Mouse (Mus musculus): ENCODE measurements around the gene Drd4. TPM values are rescaled to one million over a fixed set of nuclear protein-coding genes. Genes with fewer than 3 reads are reported as not detected.

Gene Drd4
- polyA plus RNA-seq, 1 experiment from 2014 or later, result 0.15 TPM

- H3K27ac ChIP-seq (ENCODE audit: poor library complexity, severe bottlenecking), result no peak overlapping the region
- no peaks in the 10 kb centered on the region for H3K9me3 ChIP-seq (replicated peaks)
- no peak overlapping the region for H3K4me3 ChIP-seq
- peaks cover 3% of the 10 kb centered on the region; the same call in 1 of the 2 replicates for H3K36me3 ChIP-seq
- peaks cover 9% of the 10 kb centered on the region; the same call in 1 of the 2 replicates for H3K27me3 ChIP-seq (replicated peaks)
- 64% methylated on average over 14 of the region's 14 CpGs for WGBS
- H3K4me1 ChIP-seq (replicated peaks), result peaks cover 8% of the 10 kb centered on the region
- ATAC-seq (ENCODE audit: insufficient number of reproducible peaks, low FRiP score), result no peak
- H3K9ac ChIP-seq, result no peak overlapping the region
- peak overlapping the region; percentile 38 for H3K4me2 ChIP-seq
Measured at GRCm38 (mm10) chr7:141269273-141269545, 22.6 kb upstream of the Drd4 start.

- no peaks in the 10 kb centered on the region for H3K4me1 ChIP-seq (replicated peaks)
- H3K4me3 ChIP-seq, result no peak overlapping the region
- H3K36me3 ChIP-seq, result no peaks in the 10 kb centered on the region
- no peak overlapping the region for H3K9ac ChIP-seq
- no peak overlapping the region for H3K4me2 ChIP-seq
- no peak overlapping the region for H3K27ac ChIP-seq (ENCODE audit: poor library complexity, severe bottlenecking)
- no peak for ATAC-seq (ENCODE audit: insufficient number of reproducible peaks, low FRiP score)
- WGBS, result 78% methylated on average over 3 of the region's 3 CpGs
- H3K9me3 ChIP-seq (replicated peaks), result no peaks in the 10 kb centered on the region
- peaks cover 9% of the 10 kb centered on the region; the same call in 1 of the 2 replicates for H3K27me3 ChIP-seq (replicated peaks)
Measured at GRCm38 (mm10) chr7:141270631-141271030, 21.2 kb upstream of the Drd4 start.

GRCm38 (mm10) chr7:141275356-141275755 is 16.4 kb upstream of the Drd4 start:
- ATAC-seq (ENCODE audit: insufficient number of reproducible peaks, low FRiP score), result no peak
- no peaks in the 10 kb centered on the region for H3K9me3 ChIP-seq (replicated peaks)
- H3K4me1 ChIP-seq (replicated peaks), result peaks cover 6% of the 10 kb centered on the region
- H3K27ac ChIP-seq (ENCODE audit: poor library complexity, severe bottlenecking), result no peak overlapping the region
- no peak overlapping the region for H3K4me2 ChIP-seq
- no peak overlapping the region for H3K4me3 ChIP-seq
- H3K36me3 ChIP-seq, result no peaks in the 10 kb centered on the region
- no peak overlapping the region for H3K9ac ChIP-seq
- WGBS, result 83% methylated on average over 9 of the region's 9 CpGs
- peaks cover 24% of the 10 kb centered on the region for H3K27me3 ChIP-seq (replicated peaks)

GRCm38 (mm10) chr7:141276546-141276945 is 15.3 kb upstream of the Drd4 start, which contains the start of gene Cdhr5:
Gene Cdhr5, minus strand, starts transcription at chr7:141276786.
- no peak within 1 kb of the TSS for H3K9ac ChIP-seq
- ATAC-seq (ENCODE audit: insufficient number of reproducible peaks, low FRiP score), result no peak
- peaks cover 6% of the 10 kb centered on the region for H3K4me1 ChIP-seq (replicated peaks)
- H3K4me3 ChIP-seq, result no peak within 1 kb of the TSS
- no peak within 1 kb of the TSS for H3K4me2 ChIP-seq
- no peaks in the 10 kb centered on the region for H3K36me3 ChIP-seq
- H3K27ac ChIP-seq (ENCODE audit: poor library complexity, severe bottlenecking), result no peak within 1 kb of the TSS
- no peaks in the 10 kb centered on the region for H3K9me3 ChIP-seq (replicated peaks)
- peaks cover 28% of the 10 kb centered on the region for H3K27me3 ChIP-seq (replicated peaks)
- WGBS, result 73% methylated on average over 11 of the region's 11 CpGs

GRCm38 (mm10) chr7:141277701-141278678 is 13.8 kb upstream of the Drd4 start:
- 67% methylated on average over 11 of the region's 11 CpGs for WGBS
- H3K4me3 ChIP-seq, result peak overlapping the region; percentile 48; the same call in 1 of the 2 replicates
- peaks cover 6% of the 10 kb centered on the region for H3K4me1 ChIP-seq (replicated peaks)
- H3K9me3 ChIP-seq (replicated peaks), result no peaks in the 10 kb centered on the region
- H3K9ac ChIP-seq, result no peak overlapping the region
- H3K4me2 ChIP-seq, result peak overlapping the region; percentile 96
- no peak overlapping the region for H3K27ac ChIP-seq (ENCODE audit: poor library complexity, severe bottlenecking)
- no peaks in the 10 kb centered on the region for H3K36me3 ChIP-seq
- no peak for ATAC-seq (ENCODE audit: insufficient number of reproducible peaks, low FRiP score)
- H3K27me3 ChIP-seq (replicated peaks), result peaks cover 23% of the 10 kb centered on the region; the same call in 1 of the 2 replicates

GRCm38 (mm10) chr7:141278766-141279590 is 12.8 kb upstream of the Drd4 start, which contains the start of gene Sct:
Gene Sct, minus strand, starts transcription at chr7:141279133.
- Histone ChIP-seq H3K9ac (peak within 1 kb of the TSS; percentile 66), H3K27ac (ENCODE audit: poor library complexity, severe bottlenecking) (no peak within 1 kb of the TSS), H3K4me2 (peak within 1 kb of the TSS; percentile 96), H3K4me1 (replicated peaks) (peaks cover 6% of the 10 kb centered on the region), H3K36me3 (no peaks in the 10 kb centered on the region), H3K4me3 (peak within 1 kb of the TSS; percentile 48), H3K9me3 (replicated peaks) (no peaks in the 10 kb centered on the region), H3K27me3 (replicated peaks) (peaks cover 23% of the 10 kb centered on the region; the same call in 1 of the 2 replicates)
- peak; percentile 37; the same call in 1 of the 2 replicates for ATAC-seq (ENCODE audit: insufficient number of reproducible peaks, low FRiP score)
- WGBS, result 2% methylated on average over 46 of the region's 46 CpGs

- H3K4me2 ChIP-seq, result no peak overlapping the region
- no peak overlapping the region for H3K27ac ChIP-seq (ENCODE audit: poor library complexity, severe bottlenecking)
- no peaks in the 10 kb centered on the region for H3K36me3 ChIP-seq
- H3K27me3 ChIP-seq (replicated peaks), result peaks cover 23% of the 10 kb centered on the region; the same call in 1 of the 2 replicates
- no peak for ATAC-seq (ENCODE audit: insufficient number of reproducible peaks, low FRiP score)
- no peak overlapping the region for H3K4me3 ChIP-seq
- peaks cover 6% of the 10 kb centered on the region for H3K4me1 ChIP-seq (replicated peaks)
- no peak overlapping the region for H3K9ac ChIP-seq
- 79% methylated on average over 6 of the region's 6 CpGs for WGBS
- H3K9me3 ChIP-seq (replicated peaks), result no peaks in the 10 kb centered on the region
Measured at GRCm38 (mm10) chr7:141281442-141281841, 10.4 kb upstream of the Drd4 start.

- no peaks in the 10 kb centered on the region for H3K9me3 ChIP-seq (replicated peaks)
Measured at GRCm38 (mm10) chr7:141282756-141283155, 9.1 kb upstream of the Drd4 start.

GRCm38 (mm10) chr7:141288042-141288441 is 3.8 kb upstream of the Drd4 start:
- H3K27me3 ChIP-seq (replicated peaks), result peaks cover 29% of the 10 kb centered on the region
- no peak overlapping the region for H3K4me2 ChIP-seq
- no peak for ATAC-seq (ENCODE audit: insufficient number of reproducible peaks, low FRiP score)
- no peak overlapping the region for H3K9ac ChIP-seq
- no peak overlapping the region for H3K27ac ChIP-seq (ENCODE audit: poor library complexity, severe bottlenecking)
- H3K4me3 ChIP-seq, result no peak overlapping the region
- no peaks in the 10 kb centered on the region for H3K9me3 ChIP-seq (replicated peaks)
- WGBS, result 71% methylated on average over 3 of the region's 3 CpGs
- no peaks in the 10 kb centered on the region for H3K36me3 ChIP-seq
- H3K4me1 ChIP-seq (replicated peaks), result peaks cover 10% of the 10 kb centered on the region; the same call in 1 of the 2 replicates

More at GRCm38 (mm10) chr7:141282756-141283155, 9.1 kb upstream of the Drd4 start:
- Histone ChIP-seq H3K4me3 (no peak overlapping the region), H3K4me2 (no peak overlapping the region), H3K9ac (no peak overlapping the region), H3K36me3 (no peaks in the 10 kb centered on the region), H3K27ac (ENCODE audit: poor library complexity, severe bottlenecking) (no peak overlapping the region), H3K4me1 (replicated peaks) (peaks cover 6% of the 10 kb centered on the region), H3K27me3 (replicated peaks) (peaks cover 23% of the 10 kb centered on the region; the same call in 1 of the 2 replicates)
- WGBS, result 74% methylated on average over 4 of the region's 4 CpGs
- no peak for ATAC-seq (ENCODE audit: insufficient number of reproducible peaks, low FRiP score)

- 35% methylated on average over 15 of the region's 15 CpGs for WGBS
- ATAC-seq (ENCODE audit: insufficient number of reproducible peaks, low FRiP score), result no peak
- Histone ChIP-seq H3K36me3 (peaks cover 11% of the 10 kb centered on the region; the same call in 1 of the 2 replicates), H3K9ac (no peak overlapping the region; the same call in 1 of the 2 replicates), H3K27me3 (replicated peaks) (peaks cover 62% of the 10 kb centered on the region), H3K4me1 (replicated peaks) (peaks cover 29% of the 10 kb centered on the region), H3K4me3 (peak overlapping the region; percentile 51), H3K9me3 (replicated peaks) (no peaks in the 10 kb centered on the region), H3K27ac (ENCODE audit: poor library complexity, severe bottlenecking) (no peak overlapping the region), H3K4me2 (peak overlapping the region; percentile 91)
Measured at GRCm38 (mm10) chr7:141292583-141293388, 980 bp downstream of the Drd4 start.
